Mouse (Mus musculus) v-Abl transformed pro-B cells (cell line): Measurements from ENCODE around the gene Isoc2b.
"Not testable (repeated sequence)": the region's sequence is repeated elsewhere in the genome, so short reads cannot be mapped to it uniquely, and the experiment has no call there.

Experiments used
- in situ Hi-C, 2 experiments: fragments of 400-800 bp; cut with MboI; formaldehyde crosslinking; loops; one replicate each; pipeline ENCODE4 v1.15.1; 2025; ENCODE audit not compliant: unreplicated experiment in 2 of 2

Gene Isoc2b

DNA sequence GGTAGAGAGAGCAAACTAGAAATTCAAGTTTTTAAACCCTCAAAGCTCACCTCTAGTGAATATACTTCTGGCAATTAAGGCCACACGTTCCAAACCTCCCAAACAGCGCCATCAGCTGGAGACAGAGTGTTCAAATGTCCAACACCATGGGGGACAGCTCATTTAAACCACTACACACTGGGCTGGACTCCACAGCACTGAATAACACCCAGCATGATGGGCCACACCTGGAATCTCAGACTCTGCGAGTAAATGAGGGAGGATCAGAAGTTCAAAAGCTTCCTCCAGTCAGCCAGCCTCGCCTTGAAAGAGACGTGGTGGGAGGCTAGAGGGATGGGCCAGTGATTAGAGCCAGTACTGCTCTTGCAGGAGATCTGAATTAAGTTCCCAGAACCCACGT, at the start of gene Isoc2b:
Isoc2b (minus strand) TSS at position 126 of the 400 bp plus-strand sequence.
- in situ Hi-C loops, result no loop called here

DNA sequence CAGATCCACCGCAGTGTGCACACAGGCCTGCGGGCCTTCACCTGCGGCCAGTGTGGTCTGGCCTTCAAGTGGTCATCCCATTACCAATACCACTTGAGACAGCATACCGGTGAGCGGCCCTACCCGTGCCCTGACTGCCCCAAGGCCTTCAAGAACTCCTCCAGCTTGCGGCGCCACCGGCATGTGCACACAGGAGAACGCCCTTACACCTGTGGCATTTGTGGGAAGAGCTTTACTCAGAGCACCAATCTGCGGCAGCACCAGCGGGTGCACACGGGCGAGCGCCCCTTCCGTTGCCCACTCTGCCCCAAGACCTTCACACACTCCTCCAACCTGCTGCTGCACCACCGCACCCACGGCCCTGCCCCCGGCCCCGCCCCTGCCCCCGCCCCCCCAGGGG, 49.0 kb upstream of the Isoc2b start:
- in situ Hi-C loops, result loop anchor here in 1 of 2 experiments (10.0 kb wide), 1 partner anchor 104 kb away; the partner anchor contains the start of gene Ube2s

DNA sequence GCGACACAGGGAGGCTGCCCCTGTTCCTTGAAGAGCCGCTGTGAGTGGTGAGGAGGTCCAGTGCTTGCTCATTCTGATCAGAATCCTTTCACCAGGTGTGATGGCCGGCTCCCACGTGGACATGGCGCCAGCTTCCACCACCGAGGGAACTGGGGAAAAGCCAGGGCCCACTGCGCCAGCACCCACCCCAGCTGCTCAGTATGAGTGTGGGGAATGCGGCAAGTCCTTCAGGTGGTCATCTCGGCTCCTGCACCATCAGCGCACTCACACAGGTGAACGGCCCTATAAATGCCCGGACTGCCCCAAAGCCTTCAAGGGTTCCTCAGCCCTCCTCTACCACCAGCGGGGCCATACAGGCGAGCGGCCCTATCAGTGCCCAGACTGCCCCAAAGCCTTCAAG, 48.6 kb upstream of the Isoc2b start:
- in situ Hi-C loops, result loop anchor here in 1 of 2 experiments (10.0 kb wide), 1 partner anchor 104 kb away; the partner anchor contains the start of gene Ube2s

DNA sequence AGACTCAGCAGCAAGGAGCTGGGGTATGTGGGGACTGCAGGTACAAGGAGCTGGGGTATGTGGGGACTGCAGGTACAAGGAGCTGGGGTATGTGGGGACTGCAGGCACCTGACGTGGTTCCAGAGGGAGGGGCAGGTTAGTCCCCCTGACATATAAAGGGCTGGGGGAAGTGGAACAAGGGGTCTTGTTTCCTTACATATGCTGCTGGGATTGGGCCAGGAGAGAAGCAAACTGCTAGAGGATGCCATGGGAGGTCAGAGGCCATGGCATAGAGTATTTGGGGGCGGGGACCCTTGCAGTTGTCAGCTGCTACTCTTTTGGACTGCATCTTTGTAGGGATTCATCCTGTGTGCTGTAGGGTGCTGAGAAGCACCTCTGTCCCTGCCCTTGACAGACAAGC, 47.4 kb upstream of the Isoc2b start:
- in situ Hi-C loops, result loop anchor here in 1 of 2 experiments (10.0 kb wide), 1 partner anchor 103 kb away; the partner anchor contains the start of gene Ube2s

DNA sequence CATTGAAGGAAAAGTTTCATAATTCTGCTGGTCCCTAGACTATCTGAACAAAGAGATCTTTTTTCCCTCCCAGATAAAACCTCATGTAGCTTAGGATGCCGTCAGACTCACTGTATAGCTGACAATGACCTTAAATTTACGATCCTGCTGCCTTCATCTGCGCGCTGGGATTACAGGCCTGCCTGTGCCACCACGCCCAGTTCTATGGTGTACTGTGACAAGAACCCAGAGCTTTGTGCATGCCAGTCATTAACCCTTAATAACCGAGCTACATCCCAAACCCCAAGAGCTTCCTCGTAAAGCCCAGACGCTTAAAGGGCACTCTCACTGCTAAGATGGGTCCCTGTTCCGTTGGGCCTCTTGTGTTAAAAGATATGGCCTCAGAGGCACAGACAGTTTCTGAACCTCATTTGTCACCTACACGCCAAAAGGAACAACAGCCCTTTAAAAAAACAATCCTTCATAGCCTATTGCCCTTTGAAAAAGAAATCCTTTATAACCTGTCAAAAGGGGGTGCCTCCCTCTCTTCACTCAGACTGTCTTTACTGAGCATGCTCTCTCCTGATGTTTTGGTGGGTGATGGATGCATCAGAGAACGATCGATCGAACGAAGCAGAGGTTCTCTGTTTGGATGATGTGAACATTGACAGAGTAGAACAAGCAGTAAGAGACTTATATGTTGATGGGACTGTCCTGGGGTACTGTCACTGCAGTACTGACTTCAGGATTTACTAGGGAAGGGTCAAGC, 45.8 kb upstream of the Isoc2b start:
- in situ Hi-C loops, result loop anchor here in 1 of 2 experiments (10.0 kb wide), 1 partner anchor 101 kb away; the partner anchor contains the start of gene Ube2s

DNA sequence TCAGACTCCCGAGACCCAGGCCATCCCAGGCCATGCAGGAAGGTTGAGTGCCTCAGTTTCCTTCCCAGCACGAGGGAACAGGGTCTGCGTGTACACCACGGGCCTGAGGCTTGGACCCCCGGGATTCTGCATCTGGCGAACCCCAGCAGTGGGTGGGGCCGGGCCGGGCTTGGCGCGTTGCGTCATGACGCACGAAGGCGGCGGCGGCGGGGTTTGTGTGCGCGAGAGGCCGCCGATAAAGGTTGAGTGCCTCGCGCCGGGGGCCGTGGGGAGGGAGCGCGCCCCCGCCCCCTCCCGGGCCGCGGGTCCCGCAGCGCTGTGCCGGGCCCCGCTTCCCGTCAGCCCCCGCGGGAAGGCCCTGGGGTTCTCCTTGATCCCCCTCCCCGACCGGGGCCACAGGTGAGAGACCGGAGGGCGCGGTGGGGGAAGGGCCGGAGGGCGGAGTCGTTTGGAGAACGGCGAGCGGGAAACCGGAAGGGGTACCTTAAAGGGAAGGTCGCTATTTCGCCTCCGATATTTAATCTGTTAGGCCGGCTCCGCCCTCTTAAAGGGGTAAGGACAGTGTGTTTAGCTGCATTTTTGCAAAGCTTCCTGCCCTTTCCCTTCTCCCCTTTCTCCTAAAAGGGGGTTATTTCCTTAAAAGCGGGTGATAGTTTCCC, 45.1 kb upstream of the Isoc2b start, which contains the start of gene Zfp628:
Zfp628 (plus strand) TSS at position 211 of the 659 bp plus-strand sequence.
- in situ Hi-C loops, result loop anchor here in 1 of 2 experiments (10.0 kb wide), 1 partner anchor 100 kb away; the partner anchor contains the start of gene Ube2s

DNA sequence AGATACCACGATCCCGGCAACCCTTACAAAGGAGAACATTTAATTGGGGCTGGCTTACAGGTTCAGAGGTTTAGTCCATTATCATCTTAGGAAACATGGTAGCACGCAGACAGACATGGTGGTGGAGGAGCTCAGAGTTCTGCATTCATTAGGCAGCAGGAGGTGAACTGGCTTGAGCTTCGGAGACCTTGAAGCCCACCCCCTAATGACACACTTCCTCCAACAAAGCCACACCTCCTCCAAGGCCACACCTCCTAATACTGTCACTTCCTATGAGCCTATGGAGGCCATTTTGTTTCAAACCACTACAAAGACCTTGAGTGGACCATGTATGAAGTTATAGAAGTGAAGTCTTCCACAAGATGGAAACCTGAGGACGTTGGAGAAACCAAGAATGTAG, 42.2 kb upstream of the Isoc2b start:
- in situ Hi-C loops, result loop anchor here in 1 of 2 experiments (10.0 kb wide), 1 partner anchor 97 kb away; the partner anchor contains the start of gene Ube2s

DNA sequence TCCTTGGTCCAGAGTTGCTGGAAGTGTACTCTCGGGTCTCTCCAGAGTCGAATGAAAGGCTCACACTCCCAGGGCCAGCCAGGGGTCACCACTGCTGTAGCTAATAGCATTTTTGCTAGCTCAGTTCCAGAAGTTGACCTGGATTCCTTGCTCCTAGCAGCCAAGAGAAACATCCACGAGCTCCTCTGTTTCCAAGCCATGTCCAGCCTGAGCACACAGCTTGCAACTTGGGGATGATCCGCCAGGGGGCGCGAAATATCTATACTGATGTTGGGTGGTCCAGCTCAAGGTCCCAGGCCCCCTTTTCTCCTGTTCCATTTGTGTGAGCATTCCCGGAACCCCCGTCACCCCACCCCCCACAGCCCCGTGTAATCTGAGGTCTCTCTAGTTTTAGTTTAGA, 41.5 kb upstream of the Isoc2b start:
- in situ Hi-C loops, result loop anchor here in 1 of 2 experiments (10.0 kb wide), 1 partner anchor 97 kb away; the partner anchor contains the start of gene Ube2s

DNA sequence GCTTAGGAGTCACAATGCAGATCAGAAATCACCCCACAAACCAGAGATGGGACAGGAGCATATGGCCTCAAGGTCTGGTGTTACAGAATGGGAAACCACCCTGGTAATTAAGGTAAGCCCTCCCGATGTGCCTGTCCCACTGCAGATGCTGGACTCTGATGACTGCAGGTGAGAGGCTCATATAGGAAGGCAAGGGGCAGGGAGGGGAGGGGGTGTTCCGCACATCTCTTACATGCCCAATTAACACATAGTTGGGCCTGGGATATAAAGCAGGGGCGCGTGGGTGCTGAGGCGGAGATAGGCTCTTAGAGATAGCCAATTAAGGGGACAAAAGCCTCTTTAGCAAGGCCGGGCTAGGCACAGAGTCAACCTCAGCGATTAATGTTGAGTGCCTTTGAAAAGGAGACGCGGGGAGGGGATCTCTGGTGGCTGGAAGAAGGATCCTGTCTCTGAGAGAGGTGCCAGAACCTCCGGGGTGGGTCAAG, 36.5 kb upstream of the Isoc2b start, which contains the start of gene Gm36210:
Gm36210 (minus strand) TSS at position 51 of the 485 bp plus-strand sequence.
- in situ Hi-C loops, result loop anchor here in 1 of 2 experiments (5.0 kb wide), 1 partner anchor 36 kb away; no protein-coding TSS in a partner anchor

DNA sequence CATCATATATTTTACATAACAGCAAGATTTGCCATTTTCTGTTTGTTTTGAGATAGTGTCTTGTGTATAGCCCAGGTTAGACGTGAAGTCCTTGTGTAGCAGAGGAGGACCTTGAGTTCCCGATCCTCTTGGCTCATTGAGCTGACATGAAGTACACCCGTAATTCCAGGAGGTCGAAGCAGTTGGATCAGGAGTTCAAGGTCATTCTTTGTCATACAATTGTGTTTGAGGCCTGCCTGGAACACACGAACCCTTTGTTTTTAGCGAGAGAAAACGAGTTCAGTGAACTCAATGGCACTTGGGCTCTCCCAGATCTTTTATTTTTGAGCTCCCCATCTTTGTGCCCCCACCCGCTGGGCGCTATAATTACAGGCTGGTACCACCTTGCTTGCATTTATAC, 32.3 kb upstream of the Isoc2b start:
- in situ Hi-C loops, result no loop called here

DNA sequence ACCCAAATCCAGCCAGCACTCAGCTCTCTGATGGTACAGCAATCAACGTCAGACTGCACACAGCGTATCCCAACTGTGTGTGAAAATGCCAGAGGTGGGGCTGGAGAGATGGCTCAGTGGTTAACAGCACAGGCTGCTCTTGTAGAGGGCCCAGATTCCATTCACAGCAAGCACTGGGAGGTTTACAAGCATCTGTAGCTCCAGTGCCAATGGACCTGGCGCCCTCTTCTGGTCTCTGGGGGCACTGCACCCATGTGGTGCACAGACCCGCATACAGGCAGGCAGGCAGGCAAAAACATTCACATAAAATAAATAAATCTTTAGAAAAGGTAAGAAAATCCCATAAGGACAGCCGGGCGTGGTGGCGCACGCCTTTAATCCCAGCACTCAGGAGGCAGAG, 31.1 kb upstream of the Isoc2b start:
- in situ Hi-C loops, result no loop called here

DNA sequence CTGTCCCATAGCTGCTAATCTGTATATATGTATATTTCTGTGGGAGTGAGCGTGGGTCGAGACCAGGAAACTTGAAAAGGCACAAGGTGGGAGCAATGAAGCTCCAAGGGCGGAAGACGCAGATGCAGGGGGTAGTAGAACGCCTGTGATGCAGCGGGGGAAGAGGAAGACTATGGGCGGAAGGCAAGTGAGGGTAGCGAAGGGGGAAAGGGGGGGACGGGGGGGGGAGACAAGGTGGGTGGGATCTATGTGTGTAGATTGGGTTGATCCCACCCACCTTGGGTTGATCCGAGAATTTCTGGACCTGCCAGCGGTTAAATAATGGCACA, 30.4 kb upstream of the Isoc2b start:
- in situ Hi-C loops, result no loop called here

DNA sequence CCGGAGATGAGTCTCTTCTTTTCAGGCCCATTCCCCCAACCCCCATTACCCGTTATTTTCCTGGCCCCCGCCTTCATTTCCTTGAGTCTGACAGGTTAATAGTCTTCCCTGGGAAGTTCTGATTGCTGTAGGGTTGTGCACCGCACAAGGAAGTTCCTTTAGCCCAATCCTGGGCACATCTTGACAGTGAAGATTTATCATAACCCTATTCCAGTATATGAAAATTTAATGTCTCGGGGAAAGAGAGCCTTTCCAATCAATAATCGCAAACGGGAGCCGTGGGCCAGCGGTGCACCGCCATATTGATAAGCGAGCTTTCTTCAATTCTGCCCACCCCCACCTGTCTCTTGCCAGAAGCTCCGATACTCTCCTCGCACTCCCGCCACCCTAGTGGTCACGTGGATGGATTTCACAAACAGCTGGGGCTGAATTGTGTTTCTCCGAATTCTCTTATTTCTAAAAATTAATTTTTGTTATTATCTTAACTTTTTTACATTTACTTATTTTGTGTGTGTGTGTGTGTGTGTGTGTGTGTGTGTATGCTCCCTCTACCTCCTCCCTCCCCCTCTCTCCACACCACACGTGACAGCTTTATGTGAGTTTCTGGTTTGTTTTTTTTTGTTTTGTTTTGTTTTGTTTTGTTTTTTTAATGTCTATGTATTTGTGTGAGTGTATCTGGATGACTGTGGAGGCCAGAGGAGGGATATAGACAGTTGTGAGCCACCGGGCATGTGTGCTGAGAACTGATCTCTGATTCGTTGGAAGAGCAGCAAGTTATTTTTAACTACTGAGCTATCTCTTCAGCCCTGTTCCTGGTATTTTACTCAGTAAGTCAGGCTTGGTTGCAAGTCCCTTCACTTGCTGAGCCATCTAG, 29.8 kb upstream of the Isoc2b start:
- in situ Hi-C loops, result no loop called here

DNA sequence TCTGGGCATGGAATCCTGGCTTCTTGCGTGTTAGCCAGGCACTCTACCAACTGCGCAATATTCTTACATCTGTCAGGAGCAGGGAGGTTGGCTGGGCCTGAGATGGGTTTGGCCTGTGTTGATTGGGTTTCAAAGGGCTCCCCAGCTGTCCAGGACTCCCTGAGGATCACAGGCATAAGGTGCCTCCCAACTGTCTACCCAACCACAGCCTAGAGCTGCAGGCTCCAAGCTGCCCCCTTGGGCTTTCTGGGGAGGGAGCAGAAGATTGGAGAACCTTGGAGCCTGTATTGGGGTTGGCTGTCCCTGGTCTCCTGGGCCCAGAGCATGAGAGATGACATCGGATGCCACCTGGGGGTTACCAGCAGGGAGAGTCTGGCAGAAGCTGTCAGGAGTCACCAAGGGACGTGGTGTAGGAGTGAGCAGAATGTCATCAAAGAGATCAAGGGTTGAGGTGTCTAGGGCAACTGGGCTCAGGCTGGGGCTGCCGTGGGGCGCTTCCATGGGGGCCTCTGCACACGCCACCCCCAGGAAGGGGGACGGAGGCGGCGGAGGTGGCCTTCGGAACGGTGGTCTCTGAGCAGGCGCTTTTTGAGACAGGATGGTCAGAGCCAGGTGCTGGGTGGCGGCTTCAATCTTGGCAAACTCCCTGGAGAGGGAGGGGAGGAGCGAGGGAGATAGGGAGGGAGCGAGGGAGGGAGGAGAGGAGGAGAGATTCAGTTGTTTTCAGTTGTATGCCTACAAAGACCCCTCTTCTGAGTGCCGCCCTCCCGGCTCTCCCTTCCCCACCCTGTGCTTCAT, 29.0 kb upstream of the Isoc2b start:
- in situ Hi-C loops, result no loop called here

DNA sequence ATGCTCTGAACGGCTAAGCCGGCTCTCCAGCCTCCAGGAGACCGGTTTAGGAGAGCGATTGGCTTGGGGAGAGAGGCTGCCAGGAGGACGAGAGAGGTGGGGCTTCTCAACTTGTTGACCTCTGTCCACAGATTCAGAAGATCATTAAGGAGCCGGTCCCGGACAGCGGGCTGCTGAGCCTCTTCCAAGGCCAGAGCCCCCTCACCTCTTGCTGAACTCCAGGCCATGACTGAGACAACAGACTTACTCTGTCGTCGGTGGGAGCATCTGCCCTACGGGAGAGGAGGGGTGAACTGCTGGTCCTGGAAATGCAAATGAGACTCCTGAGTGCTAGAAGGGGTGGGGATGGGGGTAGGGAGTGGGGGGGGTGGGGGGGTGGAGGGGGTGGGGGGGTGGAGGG, 25.1 kb upstream of the Isoc2b start:
- in situ Hi-C loops, result no loop called here

DNA sequence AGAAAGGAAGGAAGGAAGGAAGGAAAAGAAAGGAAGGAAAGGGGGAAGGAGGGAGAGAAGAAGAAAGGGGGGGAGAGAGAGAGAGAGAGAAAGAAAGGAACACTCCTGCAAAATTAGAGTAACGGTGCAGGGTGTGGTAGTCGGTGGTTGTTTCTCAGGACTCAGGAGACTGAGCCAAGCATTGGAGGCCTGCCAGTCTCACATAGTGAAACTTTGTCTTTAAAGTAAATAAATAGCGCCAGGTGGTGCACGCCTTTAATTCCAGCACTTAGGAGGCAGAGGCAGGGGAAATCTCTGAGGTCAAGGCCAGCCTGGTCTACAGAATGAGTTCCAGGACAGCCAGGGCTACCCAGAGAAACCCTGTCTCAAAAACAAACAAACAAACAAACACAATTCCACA, 16.6 kb upstream of the Isoc2b start:
- in situ Hi-C loops, result no loop called here

DNA sequence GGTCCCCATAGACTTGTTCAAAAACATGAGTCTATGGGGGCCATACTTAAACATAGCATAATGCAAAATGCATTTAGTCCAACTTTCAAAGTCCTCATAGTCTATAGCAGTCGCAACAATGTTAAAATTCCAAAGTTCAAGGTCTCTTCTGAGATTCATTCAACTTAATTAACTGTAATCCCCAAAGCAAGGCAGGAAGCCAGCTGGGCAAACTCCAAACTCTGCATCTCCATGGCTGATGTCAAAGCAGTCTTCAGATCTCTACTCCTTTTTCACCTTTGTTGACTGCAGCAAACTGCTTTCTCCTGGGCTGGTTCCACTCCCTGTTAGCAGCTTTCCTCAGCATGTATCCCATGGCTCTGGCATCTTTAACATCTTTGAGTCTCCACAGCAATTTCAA, 9.0 kb upstream of the Isoc2b start:
- in situ Hi-C loops, result not testable (repeated sequence)

DNA sequence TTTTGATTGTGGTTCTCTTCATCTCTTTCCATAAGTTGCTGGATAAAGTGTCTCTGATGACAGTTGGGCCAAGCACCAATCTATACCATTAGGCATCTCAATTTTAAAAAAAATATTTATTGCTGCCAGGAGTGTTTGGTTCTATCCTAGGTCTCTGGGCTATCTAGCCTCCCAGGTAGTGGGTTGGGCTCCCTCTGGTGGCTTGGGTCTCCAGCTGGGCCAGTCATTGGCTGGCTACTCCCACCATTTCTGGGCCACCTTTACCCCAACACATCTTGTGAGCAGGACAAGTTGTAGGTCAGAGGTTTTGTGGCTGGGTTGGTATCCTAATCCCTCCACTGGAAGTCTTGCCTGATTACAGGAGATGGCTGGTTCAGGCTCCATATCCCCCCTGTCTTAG, 8.1 kb upstream of the Isoc2b start:
- in situ Hi-C loops, result no loop called here

DNA sequence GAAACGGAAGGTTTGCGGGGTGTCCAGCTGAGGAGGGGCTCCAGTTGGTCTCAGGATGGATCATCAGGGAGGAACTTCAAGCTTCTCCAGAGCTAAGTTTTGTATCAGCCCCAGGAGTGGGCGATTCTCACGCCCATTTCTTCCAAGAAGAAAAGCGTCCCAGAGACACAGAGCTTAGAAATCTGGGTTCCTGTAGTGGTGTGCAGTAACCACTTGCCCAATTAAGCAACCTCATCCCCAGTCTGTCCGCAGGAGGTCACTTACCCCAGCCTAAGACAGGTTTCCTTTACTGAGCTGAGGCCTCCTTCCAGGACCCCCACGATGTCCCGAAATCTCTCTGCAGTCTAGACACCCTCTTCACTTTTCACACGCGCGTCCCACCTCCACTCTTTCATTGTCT, 7.2 kb upstream of the Isoc2b start:
- in situ Hi-C loops, result no loop called here
